Mouse (Mus musculus) erythroblast, embryonic 14.5 days (primary cell): ENCODE results near the gene Rad51d. TPM values are rescaled to one million over a fixed set of nuclear protein-coding genes. Genes with fewer than 3 reads are reported as not detected.

Experiments used
- H3K27me3 ChIP-seq: 2 replicates; pipeline ENCODE4 v1.6.1; 2012; ENCODE audit warnings: inconsistent platforms; ENCODE audit not compliant: control insufficient read depth
- H3K36me3 ChIP-seq: 2 replicates; pipeline ENCODE4 v1.6.1; 2012; ENCODE audit warnings: mild to moderate bottlenecking, inconsistent platforms; ENCODE audit not compliant: control insufficient read depth
- H3K4me1 ChIP-seq: 2 replicates; pipeline ENCODE4 v1.6.1; 2012; ENCODE audit warnings: inconsistent platforms; ENCODE audit not compliant: control insufficient read depth
- H3K4me3 ChIP-seq: replicated peaks from 2 replicates; pipeline ENCODE3; 2012; ENCODE audit warnings: moderate library complexity, mild to moderate bottlenecking, inconsistent platforms
- H3K9me3 ChIP-seq: 2 replicates; pipeline ENCODE4 v1.6.1; 2012; ENCODE audit warnings: low read length, inconsistent platforms, mixed read lengths; ENCODE audit not compliant: control insufficient read depth
- GATA1 ChIP-seq: IDR thresholded peaks from 2 replicates; pipeline ENCODE4 v1.6.1; 2012; ENCODE audit warnings: low read length, inconsistent platforms, mixed read lengths
- TAL1 ChIP-seq: IDR thresholded peaks from 3 replicates; pipeline ENCODE4 v1.6.1; 2012; ENCODE audit warnings: low read length, inconsistent platforms, mixed read lengths
- polyA plus RNA-seq: library from polyadenylated mRNA; stranded (reverse); fragments of >175 nt; gene quantifications from 2 replicates; pipeline ENCODE4 v1.2.3, GENCODE M21; 2012

The Rad51d gene
- polyA plus RNA-seq, 1 experiment, result 0.19 TPM

GRCm38 (mm10) chr11:82920768-82921167 lies 30.4 kb upstream of the Rad51d start:
- Histone ChIP-seq H3K4me3 (no peak overlapping the region), H3K36me3 (no peaks in the 10 kb centered on the region), H3K27me3 (peaks cover 28% of the 10 kb centered on the region), H3K9me3 (no peaks in the 10 kb centered on the region), H3K4me1 (no peaks in the 10 kb centered on the region)
- TF ChIP-seq GATA1 (no peak), TAL1 (no peak)

GRCm38 (mm10) chr11:82914711-82915352 lies 24.4 kb upstream of the Rad51d start:
- Histone ChIP-seq H3K4me1 (peaks cover 7% of the 10 kb centered on the region), H3K36me3 (no peaks in the 10 kb centered on the region), H3K9me3 (no peaks in the 10 kb centered on the region), H3K4me3 (no peak overlapping the region), H3K27me3 (peaks cover 45% of the 10 kb centered on the region)
- TF ChIP-seq GATA1, result no peak

DNA sequence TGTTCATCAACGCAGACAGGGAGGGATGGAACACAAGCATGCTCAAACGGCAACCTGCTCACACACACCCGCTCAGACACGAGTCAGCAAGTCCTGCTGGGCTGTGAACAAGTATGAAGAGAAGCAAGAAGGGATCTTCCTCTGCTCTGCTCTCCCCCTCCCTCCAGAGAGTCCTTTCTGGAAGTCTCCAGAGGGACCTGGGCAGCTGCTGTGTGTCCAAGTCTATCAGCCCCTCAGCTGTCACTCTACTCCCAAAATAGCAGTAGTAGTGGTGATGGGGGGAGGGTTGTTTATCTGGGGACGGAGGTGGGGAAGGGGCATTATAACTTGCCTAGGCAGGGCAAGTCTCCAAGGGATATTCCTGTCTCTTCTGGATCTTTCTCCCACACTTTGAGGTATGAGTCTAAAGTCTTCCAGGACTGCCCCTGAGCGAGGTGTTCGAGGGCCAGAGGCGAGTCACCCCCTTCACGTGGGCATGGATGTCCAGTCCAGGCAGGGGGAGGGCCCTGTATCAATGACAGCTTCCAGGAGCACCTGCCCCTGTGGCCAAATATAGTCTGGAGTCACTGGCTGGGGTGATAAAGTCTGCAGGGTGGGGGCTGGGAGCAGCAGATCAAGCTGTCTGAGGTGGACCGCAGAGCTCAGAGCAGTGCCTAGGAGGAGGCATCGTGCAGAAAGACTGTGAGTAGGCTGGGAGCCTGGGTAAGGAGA lies 20.4 kb upstream of the Rad51d start:
- TF ChIP-seq GATA1 (no peak), TAL1 (no peak)
- no peaks in the 10 kb centered on the region for H3K9me3 ChIP-seq
- no peak overlapping the region for H3K4me3 ChIP-seq
- peaks cover 32% of the 10 kb centered on the region for H3K4me1 ChIP-seq
- H3K36me3 ChIP-seq, result peaks cover 6% of the 10 kb centered on the region
- H3K27me3 ChIP-seq, result peaks cover 33% of the 10 kb centered on the region

DNA sequence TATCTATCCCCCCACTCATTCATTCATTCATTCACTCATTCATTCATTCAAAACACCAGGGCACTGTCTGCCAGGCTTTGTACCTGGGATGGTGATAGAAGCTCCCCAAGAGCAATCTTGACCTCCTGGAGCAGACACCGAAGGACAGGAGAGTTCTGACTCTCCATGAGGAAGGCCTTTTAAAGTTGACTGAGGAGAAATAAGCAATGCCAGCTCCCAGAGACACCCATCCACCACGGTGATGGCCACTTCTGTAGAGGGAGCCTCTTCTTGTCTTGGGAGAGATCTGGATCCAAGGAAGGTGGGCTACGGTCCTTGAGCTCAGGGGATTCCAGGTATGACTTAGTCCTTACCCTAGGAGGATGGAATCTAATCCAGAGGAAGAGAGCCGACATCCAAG lies 19.8 kb upstream of the Rad51d start, which contains the start of gene Unc45b:
Unc45b (plus strand) TSS at position 301 of the 400 bp plus-strand sequence.
- peaks cover 37% of the 10 kb centered on the region for H3K4me1 ChIP-seq
- peaks cover 12% of the 10 kb centered on the region for H3K36me3 ChIP-seq
- H3K9me3 ChIP-seq, result no peaks in the 10 kb centered on the region
- peaks cover 33% of the 10 kb centered on the region for H3K27me3 ChIP-seq
- no peak within 1 kb of the TSS for H3K4me3 ChIP-seq
- TF ChIP-seq GATA1 (no peak), TAL1 (no peak)

DNA sequence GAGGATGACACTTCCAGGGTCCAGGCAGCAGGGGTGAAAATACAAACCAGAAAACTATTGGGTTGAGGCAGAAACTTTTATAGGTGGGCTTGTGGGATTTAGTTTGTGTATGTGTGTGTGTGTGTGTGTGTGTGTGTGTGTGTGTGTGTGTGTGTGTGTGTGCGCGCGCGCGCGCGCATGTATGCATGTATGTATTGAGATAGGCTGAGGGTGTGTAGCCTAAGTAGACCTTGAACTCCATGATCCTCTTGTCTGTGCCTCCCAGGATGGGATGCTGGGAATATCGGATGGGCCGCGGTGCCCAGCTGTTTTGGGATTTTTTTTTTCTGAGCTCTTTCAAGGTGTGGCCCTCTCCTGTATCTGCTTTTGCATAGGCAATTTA lies 18.2 kb upstream of the Rad51d start:
- H3K4me3 ChIP-seq, result peak overlapping the region; percentile 72
- TF ChIP-seq TAL1 (no peak), GATA1 (no peak)

GRCm38 (mm10) chr11:82907651-82908607 lies 17.5 kb upstream of the Rad51d start, which contains the start of gene Nle1:
Gene Nle1 (minus strand): TSS chr11:82908411.
- Histone ChIP-seq H3K4me3 (peak within 1 kb of the TSS; percentile 72), H3K4me1 (peaks cover 34% of the 10 kb centered on the region), H3K9me3 (no peaks in the 10 kb centered on the region), H3K27me3 (peaks cover 19% of the 10 kb centered on the region), H3K36me3 (peaks cover 35% of the 10 kb centered on the region)
- no peak for TF ChIP-seq TAL1
- no peak for TF ChIP-seq GATA1

More for the DNA sequence above, 18.2 kb upstream of the Rad51d start:
- Histone ChIP-seq H3K27me3 (peaks cover 25% of the 10 kb centered on the region), H3K36me3 (peaks cover 28% of the 10 kb centered on the region), H3K4me1 (peaks cover 34% of the 10 kb centered on the region), H3K9me3 (no peaks in the 10 kb centered on the region)

DNA sequence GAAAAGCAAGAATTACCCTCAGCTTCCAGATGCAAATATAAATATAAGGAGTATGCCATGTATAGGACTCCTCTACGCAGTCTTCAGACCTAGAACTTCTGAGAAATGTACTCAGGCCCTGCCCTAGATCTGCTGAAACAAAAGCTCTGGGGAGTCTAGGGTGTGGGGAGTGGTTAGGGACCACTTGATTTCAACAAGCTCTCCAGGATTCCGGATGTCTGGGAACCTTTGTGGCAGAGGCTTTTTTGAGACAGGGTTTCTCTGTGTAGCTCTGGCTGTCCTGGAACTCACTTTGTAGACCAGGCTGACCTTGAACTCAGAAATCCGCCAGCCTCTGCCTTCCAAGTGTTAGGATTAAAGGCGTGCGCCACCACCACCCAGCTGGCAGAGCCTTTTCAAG lies 15.4 kb upstream of the Rad51d start:
- H3K36me3 ChIP-seq, result peaks cover 53% of the 10 kb centered on the region
- no peak for TF ChIP-seq TAL1
- TF ChIP-seq GATA1, result no peak
- H3K4me3 ChIP-seq, result no peak overlapping the region

DNA sequence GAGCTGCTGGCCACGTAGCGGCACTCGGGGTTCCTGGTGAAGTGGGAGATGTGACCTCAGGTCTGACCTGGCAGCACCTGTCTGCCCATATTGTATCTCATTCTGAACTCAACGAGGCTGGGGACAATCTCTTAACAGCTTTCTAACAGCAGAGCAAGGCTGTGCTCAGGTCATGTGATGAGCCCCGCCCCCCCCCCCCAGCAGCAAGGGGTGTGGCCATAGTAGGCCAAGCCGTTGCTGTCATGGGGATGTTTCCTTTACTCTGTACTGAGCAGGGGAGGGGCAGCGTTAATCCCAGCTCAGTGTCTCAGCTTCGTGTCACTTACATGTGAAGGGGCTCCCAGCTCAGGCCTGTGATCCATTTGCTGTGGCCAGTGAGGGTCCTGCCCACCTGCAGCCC lies 14.5 kb upstream of the Rad51d start:
- Histone ChIP-seq H3K4me1 (peaks cover 33% of the 10 kb centered on the region), H3K27me3 (no peaks in the 10 kb centered on the region), H3K4me3 (no peak overlapping the region), H3K9me3 (no peaks in the 10 kb centered on the region), H3K36me3 (peaks cover 62% of the 10 kb centered on the region)
- no peak for TF ChIP-seq TAL1
- no peak for TF ChIP-seq GATA1

More for the DNA sequence above, 15.4 kb upstream of the Rad51d start:
- peaks cover 33% of the 10 kb centered on the region for H3K4me1 ChIP-seq
- no peaks in the 10 kb centered on the region for H3K9me3 ChIP-seq
- H3K27me3 ChIP-seq, result peaks cover 6% of the 10 kb centered on the region

GRCm38 (mm10) chr11:82901606-82902310 lies 11.3 kb upstream of the Rad51d start:
- H3K4me1 ChIP-seq, result peaks cover 18% of the 10 kb centered on the region
- no peak overlapping the region for H3K4me3 ChIP-seq
- H3K36me3 ChIP-seq, result peaks cover 69% of the 10 kb centered on the region
- TF ChIP-seq TAL1, result no peak
- TF ChIP-seq GATA1, result no peak
- H3K27me3 ChIP-seq, result no peaks in the 10 kb centered on the region
- no peaks in the 10 kb centered on the region for H3K9me3 ChIP-seq
